Mouse (Mus musculus) retina, embryonic 14.5 days (tissue): ENCODE data around the gene Crip1.
A peak's percentile ranks its signal among the peaks of the same experiment; 100 is the strongest.

Source experiments
- DNase-seq: peaks from one replicate; pipeline ENCODE4 v3.0.0-alpha.2; 2015; ENCODE audit warnings: low spot score

Crip1 gene

GRCm38 (mm10) chr12:113146112-113147057 lies at the start of gene Crip1:
Gene Crip1 (plus strand): TSS chr12:113146316.
- DNase-seq: peak; percentile 77

- no peak for DNase-seq
Observed at GRCm38 (mm10) chr12:113097040-113097439, 49.1 kb upstream of the Crip1 start.

- DNase-seq: peak; percentile 72
Observed at GRCm38 (mm10) chr12:113097749-113098281, 48.3 kb upstream of the Crip1 start, which contains the start of gene Mta1. Gene Mta1 (plus strand): TSS chr12:113098278.

- DNase-seq: peak; percentile 32
Observed at GRCm38 (mm10) chr12:113098530-113099151, 47.5 kb upstream of the Crip1 start.

- DNase-seq: no peak
Observed at GRCm38 (mm10) chr12:113099470-113100237, 46.5 kb upstream of the Crip1 start.

- DNase-seq: no peak
Observed at GRCm38 (mm10) chr12:113100448-113101076, 45.6 kb upstream of the Crip1 start.

GRCm38 (mm10) chr12:113101251-113101960 lies 44.7 kb upstream of the Crip1 start:
- DNase-seq: no peak

- DNase-seq: peak; percentile 78
Observed at GRCm38 (mm10) chr12:113102461-113102860, 43.7 kb upstream of the Crip1 start.

- peak; percentile 35 for DNase-seq
Observed at GRCm38 (mm10) chr12:113103846-113104451, 42.2 kb upstream of the Crip1 start.

GRCm38 (mm10) chr12:113106386-113106785 lies 39.7 kb upstream of the Crip1 start:
- no peak for DNase-seq

- DNase-seq: no peak
Observed at GRCm38 (mm10) chr12:113107431-113108124, 38.5 kb upstream of the Crip1 start.

GRCm38 (mm10) chr12:113108528-113109283 lies 37.4 kb upstream of the Crip1 start:
- no peak for DNase-seq

GRCm38 (mm10) chr12:113109801-113110200 lies 36.3 kb upstream of the Crip1 start:
- DNase-seq: no peak

GRCm38 (mm10) chr12:113114141-113114540 lies 32.0 kb upstream of the Crip1 start:
- no peak for DNase-seq

- no peak for DNase-seq
Observed at GRCm38 (mm10) chr12:113114856-113115538, 31.1 kb upstream of the Crip1 start.

GRCm38 (mm10) chr12:113119516-113120410 lies 26.4 kb upstream of the Crip1 start:
- DNase-seq: peak; percentile 91

GRCm38 (mm10) chr12:113124726-113125125 lies 21.4 kb upstream of the Crip1 start:
- DNase-seq: no peak
